Mouse (Mus musculus) adrenal gland, postnatal 36 days (tissue): ENCODE measurements around the gene Gm29609. TPM values are rescaled to one million over a fixed set of nuclear protein-coding genes. Genes with fewer than 3 reads are reported as not detected.
"Not testable (repeated sequence)": the region's sequence is repeated elsewhere in the genome, so short reads cannot be mapped to it uniquely, and the experiment has no call there.

Experiments used
- DNase-seq, 2 experiments: peaks; one replicate each; pipeline ENCODE4 v3.0.0; 2021; ENCODE audit warnings: mixed read lengths in 1 of 2
- long read RNA-seq, 2 experiments: library from polyadenylated mRNA; stranded (forward); transcript quantifications; one replicate each; pipeline ENCODE4 v2.0.0; 2021; ENCODE audit warnings: borderline sequencing depth in 2 of 2
- total RNA-seq, 2 experiments: library from RNA; stranded (reverse); gene quantifications; 2 replicates each; pipeline ENCODE4 v1.2.3; 2021

The Gm29609 gene
- total RNA-seq: under 1 TPM; 0.60 to 0.79 TPM
- long read RNA-seq, experiment 1, partial matches to known transcripts: 1 of 1 reads
- long read RNA-seq, experiment 1, other reads (novel, unspliced or antisense): 0 of 1 reads
- long read RNA-seq, experiment 2, partial matches to known transcripts: 1 of 1 reads
- long read RNA-seq, experiment 2, other reads (novel, unspliced or antisense): 0 of 1 reads

DNA sequence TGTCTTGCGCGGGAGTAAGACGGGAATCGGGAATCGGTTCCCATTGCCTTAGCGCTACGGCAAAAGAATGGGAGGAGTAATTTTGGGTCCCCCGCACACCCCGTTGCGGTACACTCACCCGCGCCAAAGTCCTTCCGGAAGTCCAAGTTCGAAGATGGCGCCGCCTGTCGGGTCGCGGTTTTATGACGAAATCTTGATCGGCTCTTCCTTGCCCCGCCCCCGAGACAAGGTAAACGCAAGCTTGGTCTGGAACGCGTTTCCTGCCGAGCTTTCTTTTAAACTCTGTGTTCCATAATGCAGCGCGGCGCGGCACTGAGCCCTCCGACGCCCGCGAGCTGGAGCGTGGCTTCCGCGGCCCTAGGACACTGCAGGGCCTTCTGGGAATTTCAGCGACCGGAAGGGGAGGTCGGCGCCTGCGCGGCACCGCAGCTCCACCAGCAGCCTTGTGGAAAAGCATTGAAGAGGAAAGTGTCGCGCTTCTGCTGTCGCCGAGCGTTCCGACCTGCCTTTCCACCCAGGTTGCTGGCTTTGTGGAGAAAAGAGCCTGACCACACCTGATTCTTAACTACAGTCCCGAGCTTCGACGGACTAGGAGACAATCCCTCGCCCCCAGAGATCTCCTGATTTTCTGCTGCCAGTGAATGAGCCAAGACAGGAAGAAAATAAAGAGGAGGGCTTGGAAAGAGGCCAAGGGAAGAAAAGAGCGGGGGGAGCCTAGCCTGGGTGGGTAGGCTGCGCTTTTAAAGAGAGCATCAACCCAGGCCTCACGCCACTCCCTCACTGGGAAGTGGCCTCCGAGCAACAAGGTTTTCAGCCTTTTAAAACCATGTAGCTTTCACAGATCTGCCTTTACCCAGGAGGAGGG, at the start of gene Gm29609, which contains the start of gene Gtf3c2:
Gene Gm29609, minus strand, starts transcription at position 146 of the 865 bp plus-strand sequence.
Gene Gtf3c2, minus strand, starts transcription at position 379 of the 865 bp plus-strand sequence.
- DNase-seq: peak; percentile 90 to 93

DNA sequence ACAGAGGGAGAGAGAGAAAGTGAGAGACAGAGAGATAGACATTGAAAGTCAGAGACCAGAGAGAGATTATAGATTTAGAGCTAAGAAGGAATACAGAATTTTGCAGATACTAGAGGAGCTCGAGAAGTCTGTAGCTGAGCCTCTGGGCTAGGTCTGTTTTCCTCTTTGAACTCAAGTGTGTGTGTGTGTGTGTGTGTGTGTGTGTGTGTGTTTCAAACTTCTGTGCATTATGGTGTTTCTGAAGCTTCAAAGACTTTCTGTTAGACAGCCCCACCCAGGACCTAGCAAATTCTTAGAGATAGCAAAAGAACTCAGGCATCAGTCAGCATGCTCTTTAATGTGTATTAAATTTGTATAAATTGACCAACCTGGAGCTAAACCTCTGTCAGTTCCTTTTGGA, 46.9 kb upstream of the Gm29609 start:
- no peak for DNase-seq

DNA sequence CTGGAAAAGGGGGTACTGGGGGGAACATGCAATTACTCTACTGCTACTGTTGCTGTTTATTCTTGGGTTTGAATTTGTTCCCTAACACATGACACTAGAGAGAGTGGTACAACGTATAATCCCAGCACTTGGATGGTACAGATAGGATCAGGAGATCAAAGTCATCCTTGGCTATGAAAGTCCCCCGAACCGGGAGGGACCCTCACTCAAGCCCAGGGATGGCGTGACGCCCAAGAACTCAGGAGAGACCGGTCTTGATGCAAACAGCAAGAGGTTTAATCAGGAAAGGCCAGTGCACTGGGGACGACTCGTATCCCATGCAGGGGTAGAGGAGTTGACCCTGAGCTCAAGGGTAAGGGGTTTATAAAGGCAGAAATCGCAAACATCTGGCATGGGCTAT, 43.0 kb upstream of the Gm29609 start:
- DNase-seq: no peak

DNA sequence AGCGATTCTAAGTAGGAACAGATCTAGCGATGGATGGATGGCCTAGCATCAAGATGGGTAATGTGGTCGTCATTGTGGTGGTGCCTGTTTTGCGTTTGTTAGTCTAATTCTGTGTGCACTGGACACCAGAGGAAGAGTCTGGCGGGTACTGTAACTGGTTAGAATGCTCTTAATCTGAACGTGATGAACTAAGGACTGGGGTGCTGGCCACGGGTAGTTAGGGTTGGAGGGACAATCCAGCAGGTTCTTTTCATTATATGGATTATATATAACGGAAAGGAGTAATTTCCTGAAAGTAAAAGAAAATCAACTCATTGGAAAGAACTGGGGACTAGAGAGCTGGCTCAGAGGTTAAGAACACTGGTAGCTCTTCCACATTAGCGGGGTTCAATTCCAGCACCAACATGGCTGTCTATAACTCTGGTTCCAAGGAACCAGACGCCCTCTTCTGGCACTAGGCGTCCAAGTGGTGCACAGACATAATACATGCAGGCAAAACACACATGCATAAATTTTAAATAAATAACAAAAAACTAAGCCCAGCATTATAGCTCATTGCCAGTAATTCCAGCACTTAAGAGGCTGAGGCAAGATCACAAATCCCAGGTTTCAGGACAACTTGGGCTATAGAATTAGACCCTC, 41.7 kb upstream of the Gm29609 start:
- peak; percentile 43 to 71 for DNase-seq

DNA sequence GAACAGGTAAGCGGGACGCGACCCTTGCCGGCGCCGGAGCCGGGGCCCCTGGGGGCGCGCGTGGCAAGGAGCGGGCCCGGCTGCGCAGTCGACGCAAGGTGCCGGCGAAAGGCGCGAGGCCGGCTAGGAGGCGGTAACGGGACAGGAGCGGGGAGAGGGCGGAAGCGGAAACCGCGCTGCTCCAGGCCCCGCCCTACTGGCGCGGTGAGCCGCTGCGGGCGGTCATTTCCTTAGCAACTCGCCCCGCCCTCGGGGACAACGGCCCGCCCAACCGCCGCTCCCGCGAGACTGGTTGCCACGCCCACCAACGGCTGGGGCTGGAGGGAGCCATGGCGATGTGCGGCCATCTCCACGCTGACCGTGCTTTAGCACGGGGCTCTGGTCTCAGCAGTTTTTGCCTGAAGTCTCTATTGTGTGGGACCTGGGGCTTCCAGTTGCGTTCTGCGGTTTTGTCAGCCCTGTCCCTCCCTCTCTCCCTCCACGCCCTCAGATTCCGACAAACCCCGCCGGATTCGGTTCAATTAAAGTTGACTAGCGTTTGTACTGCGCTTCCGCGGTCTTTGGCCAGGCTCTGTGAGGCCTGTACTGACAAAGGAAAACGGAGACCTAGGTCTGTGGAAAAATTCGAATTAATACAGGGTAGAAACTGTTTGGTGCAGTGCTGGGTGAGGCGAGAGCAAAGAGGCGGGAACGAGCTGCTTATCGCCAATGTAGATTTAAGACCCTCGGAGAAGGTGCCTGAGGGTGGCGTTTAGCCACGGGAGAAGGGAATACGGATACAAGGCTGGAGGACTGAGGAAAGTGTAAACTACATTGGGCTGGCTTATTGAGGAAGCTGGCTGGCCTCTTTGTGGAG, 41.0 kb upstream of the Gm29609 start, which contains the start of gene Ppm1g:
Gene Ppm1g, minus strand, starts transcription at position 240 of the 856 bp plus-strand sequence.
- peak; percentile 99 for DNase-seq

DNA sequence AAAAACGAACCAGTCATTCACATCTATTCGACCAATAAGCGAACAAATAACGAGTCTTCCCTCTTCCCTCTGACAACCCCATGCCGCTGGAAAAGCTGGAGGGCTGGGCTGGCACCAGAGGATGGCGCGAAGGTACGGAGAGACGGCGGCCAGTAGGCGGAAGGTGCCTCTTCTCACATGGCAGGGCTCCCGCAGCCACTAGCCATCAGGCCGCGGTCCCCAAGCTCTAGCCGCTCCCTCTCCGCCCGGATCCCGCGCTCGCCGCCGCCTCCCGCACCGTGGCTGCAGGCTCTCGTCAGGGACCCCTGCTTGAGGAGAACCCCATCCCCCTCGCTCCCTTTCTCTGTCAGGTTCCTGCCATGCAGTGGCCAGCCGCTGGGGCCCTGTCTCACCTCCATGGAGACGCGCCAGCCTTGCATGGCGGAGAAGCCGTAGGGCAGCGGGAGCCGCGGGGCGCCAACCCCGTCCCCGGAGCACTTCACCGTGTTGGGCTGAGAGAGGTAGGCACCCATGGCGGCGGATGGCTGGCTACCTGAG, 40.3 kb upstream of the Gm29609 start:
- DNase-seq: peak; percentile 62 to 66

DNA sequence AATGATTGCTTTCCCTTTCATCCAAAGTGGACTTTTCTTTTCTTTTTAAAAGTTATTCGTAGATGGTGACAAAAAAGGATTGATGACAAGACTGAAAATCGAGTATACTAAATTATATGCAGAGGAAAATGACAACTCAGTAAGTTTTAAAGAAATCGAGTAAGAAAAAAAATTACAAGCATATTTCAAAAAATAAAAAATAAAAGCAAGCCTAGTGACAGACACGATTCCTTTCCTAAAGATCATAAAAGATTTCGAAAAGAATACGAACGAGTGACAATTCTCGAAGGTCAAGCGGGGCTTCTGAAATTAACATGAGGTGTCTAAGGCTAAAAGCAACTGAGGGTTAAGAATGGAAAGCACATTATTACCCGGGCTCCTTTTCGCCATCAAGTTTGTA, 39.8 kb upstream of the Gm29609 start:
- DNase-seq: no peak

DNA sequence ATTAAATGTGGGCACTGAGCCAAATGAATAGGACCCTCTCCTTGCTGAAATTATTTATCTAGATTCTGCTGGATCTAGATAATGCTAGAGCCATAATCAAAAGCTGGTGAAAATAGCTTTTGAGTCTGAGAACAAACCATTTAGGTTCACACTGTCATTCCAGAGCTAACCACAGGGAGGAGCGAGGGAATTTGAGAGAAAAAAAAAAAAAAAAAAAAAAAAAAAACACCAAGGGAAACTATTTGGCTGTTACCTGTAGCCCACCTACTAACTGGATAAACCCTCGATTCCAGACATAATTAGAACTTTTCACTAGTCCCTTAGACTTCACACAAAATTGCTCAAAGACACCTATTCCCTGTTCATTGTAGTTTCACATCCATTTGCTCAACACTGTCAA, 39.4 kb upstream of the Gm29609 start:
- peak in 1 of 2 experiments; percentile 25 for DNase-seq

DNA sequence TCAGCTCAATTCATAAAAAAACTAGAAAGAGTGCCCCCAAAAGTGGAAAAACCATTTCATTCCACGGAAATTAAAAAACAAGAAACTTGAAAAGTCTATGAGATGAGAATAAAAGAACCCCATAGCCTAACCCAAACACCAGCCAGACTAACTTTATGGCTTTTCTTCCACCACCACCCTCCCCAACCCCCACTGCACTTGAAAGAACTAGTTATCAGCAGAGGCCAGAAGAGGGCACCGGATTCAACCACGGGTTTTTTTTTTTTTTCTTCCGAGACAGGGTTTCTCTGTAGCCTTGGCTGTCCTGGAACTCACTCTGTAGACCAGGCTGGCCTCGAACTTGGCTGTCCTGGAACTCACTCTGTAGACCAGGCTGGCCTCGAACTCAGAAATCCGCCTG, 38.6 kb upstream of the Gm29609 start:
- DNase-seq: peak in 1 of 2 experiments; percentile 51

DNA sequence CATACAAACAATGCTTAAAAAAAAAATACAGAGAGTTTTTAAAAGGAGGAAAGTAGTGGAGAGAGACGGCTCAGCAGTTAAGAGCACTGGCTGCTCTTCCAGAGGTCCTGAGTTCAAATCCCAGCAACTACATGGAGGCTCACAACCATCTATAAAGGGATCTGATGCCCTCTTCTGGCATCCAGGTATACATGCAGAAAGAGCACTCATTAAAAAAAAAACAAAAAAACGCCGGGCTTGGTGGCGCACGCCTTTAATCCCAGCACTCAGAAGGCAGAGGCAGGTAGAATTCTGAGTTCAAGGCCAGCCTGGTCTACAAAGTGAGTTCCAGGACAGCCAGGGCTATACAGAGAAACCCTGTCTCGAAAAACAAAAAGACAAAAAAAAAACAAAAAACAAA, 36.8 kb upstream of the Gm29609 start:
- not testable (repeated sequence) for DNase-seq

DNA sequence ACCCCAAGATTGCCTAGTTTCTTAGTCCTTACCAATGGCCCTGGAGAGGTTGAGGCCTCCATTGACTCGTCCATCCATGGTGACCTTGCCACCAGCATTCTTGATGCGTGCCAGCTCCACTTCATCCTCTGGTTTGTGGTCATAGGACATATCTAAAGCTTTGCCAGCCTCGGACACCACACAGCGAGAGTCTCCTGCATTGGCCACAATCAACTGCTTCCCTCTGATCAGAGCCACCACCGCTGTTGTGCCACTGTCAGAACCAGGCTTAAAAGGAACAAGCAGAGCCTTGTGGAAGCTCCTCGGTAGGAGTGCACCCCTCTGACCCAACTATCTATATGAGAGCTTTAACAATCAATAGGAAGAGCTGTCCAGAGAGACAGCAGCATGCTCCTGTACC, 24.7 kb upstream of the Gm29609 start:
- DNase-seq: no peak

DNA sequence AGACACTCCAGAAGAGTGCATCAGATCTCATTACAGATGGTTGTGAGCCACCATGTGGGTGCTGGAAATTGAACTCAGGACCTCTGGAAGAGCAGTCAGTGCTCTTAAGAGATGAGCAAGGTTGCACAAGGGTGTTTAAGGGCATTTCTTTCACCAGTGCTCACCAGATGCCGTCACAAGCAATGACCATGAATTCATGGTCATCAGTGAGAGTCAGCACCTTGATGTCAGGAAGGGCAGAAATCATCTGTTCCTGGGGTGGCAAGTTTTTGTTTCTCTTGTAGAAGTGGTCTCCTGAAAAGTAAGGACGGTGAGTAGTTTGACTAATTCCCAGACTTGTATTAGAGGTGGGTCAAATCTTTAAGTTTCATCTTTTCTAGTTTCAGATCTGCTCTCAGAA, 24.2 kb upstream of the Gm29609 start:
- DNase-seq: peak; percentile 7 to 24

DNA sequence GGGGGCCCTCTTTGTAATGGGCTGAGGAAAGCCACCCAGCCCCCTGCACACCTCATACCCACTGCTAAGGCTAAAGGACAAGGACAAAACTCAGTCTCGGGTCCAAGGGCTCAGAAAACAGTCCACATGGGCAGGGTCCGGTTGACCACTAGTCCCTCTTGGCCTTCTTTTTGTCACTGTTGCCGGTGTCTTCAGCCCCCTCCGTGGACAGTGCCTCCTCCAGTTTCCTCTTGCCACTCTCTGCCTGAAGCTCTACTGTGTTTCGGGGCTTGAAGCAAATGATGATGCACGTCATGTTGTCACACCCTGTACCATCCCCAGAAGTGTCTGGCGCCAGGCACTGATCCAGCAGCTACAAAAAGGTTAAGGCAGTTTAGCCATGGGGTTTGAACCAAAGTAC, 23.2 kb upstream of the Gm29609 start:
- DNase-seq: peak in 1 of 2 experiments; percentile 9

DNA sequence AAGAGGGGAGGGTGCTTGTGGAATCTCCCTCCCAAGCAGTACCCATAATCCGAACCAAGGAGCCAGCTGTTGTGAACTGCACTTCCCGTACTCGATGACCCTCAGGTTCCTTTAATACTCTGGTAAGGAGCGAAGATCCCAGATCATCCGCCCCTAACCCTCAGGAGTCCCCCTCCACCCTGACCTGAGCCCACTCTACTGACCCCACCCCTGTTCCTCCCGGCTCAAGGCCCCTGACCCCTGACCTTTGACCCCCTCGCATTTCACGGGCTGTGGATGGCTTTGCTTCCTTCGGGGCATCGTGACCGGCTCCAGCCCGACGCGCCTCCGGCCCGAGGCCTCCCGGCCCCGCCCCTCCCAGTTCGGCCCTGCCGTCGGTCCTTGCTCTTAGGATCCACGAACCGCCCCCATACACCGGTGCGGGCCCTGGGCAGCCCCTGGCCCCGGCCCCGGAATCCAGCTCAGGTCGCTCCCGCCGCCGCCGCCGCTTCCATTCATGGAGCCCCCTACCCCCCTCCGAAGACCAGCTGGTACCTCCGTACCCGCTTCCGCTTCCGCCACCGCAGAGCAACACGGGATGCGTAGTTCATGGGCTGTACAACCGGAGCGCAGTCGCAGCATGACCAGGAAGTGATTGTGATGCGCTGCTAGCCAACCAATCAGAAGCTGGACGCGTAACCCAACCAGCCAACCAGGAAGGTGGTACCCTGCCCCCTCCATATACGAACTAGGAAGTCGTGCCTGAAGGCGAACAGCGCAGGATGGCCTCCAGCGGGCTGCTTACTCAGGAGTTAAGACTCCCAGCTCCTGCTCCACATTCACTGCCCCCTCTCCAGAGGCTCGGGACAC, 22.3 kb upstream of the Gm29609 start, which contains the start of gene Zfp513:
Gene Zfp513, minus strand, starts transcription at position 562 of the 849 bp plus-strand sequence.
- peak; percentile 95 to 96 for DNase-seq

DNA sequence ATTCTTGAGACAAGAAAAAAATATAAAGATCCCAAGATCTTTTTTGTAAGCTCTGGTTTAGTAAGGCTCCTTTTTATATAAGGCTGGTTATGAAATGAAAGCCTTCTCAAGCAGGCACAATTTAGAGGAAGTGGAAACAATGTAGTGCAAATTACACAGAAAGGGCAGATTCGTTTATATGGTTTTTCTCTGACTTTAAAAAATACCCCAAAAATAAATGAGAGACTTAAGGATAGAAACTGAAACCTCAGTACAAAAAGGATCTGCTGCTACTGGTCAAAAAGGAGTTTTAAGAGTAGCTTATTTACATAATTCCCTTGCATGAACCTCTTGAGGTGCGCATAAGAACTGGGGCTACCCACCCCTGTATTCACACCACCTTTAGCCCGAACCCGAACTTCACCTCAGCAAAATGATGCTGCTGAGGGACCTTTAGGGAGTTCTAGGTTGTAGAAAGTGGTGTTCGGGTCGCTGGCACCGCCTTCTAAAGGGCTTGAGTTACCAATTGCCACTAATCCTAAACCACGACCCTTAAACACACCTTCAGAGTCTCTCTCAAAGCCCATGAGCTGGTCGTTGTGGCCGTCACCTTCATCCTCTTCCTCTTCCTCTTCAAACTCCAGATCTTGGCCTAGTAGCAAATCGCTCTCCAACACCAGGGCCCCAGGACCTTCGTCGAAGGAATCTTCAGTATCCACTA, 21.5 kb upstream of the Gm29609 start:
- DNase-seq: peak; percentile 8 to 17

DNA sequence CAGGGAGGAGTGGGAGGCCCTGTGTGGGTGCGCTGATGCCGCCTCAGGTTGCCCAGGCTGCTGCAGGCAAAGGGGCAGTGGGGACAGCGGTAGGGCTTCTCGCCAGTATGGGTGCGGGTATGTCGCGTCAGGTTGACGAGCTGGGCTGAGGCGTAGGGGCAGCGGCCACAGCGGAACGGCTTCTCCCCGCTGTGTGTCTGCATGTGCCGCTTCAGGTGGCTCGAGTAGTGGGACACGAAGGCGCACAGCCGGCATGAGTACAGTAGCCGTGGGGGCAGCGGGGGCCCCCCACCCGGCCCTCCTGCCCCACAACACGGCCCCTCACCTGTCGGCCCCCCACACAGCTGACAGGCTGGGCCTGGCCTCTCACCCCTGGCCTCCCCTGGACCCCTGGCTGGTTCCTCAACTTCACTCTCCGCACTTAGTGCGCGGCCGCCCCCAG, 20.6 kb upstream of the Gm29609 start:
- DNase-seq: peak; percentile 19 to 23

DNA sequence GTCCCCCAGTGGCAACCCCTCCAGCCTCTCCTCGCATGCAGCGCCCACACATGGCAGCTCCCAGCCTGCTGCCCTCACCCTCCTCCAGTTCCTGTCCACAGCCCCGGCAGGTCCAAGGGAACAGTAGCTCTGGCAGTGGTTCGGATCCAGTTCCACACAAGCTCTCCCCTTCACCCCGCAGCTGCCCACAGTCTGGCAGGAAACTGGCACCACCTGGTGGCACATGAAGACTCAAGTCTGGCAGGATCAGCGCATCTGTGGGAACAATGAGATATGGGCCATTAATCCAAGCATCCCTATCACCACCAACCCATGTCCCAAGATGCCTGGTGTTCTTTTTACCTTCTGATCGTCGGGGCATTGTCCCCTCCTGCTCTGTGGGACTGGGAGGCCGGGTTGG, 20.2 kb upstream of the Gm29609 start:
- peak; percentile 29 to 39 for DNase-seq

DNA sequence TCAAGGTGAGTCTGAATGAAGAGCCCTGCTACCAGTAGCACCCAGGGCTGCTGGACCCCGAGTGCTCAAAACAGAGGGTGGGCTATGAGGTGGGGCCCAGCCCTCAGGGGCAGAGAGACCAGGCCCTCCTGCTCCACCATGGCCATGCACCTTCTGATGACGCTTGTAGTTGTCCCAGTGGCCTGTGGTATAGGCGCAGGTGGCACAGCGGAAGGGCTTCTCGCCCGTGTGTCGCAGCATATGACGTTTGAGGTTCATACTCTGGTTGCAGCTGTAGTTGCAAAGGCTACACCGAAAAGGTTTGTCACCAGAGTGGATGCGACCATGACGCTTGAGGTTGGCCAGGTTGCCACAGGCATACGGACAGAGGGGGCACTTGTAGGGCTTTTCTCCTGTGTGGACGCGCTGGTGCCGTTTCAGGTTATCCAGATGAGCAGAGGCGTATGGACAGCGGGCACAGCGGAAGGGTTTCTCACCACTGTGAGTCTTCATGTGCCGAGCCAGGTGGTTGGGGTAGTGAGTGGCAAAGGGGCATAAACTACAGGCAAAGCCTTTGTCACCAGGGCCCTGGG, 19.7 kb upstream of the Gm29609 start:
- no peak for DNase-seq

DNA sequence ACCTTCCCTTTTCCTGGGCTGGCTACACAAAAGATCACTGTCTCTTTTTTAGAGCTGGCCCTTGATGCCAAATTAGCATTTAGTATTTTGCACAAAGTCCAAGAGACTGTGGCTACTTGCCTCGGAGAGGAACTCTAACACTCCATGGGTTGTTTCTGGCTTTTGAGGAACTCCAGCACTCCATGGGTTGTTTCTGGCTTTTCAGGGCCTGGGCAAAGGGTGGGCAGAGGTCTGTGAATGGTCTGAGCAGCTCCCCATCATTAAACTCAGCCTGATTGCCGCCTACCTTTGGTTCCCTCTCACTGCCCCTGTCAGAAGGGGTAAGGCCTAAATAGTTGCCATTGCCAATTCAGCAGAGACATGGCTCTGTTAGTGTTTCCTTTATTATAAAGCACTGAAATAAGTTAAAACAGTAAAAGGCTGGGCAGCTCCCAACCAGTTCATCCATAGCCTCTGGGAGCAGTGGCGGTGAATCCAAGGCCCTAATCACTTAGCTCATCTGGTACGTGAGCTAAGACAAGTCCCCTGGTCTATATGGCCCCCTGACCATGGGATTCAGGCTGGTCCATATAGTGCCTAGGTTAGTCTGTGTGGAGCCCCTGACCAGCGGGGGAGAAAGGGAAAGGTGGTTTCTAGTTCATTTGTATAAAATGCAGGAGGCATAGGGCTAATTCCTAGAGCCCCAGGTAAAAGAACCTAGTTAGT, 19.1 kb upstream of the Gm29609 start:
- peak in 1 of 2 experiments; percentile 7 for DNase-seq
